Mouse (Mus musculus) lung, postnatal 4 days (tissue): ENCODE measurements around the gene Dntt.
A peak's percentile ranks its signal among the peaks of the same experiment; 100 is the strongest.

ENCODE experiments used
- DNase-seq, 2 experiments: peaks; one replicate each; pipeline ENCODE4 v3.0.0; 2021

Gene Dntt

GRCm38 (mm10) chr19:41073746-41074455 is 44.8 kb downstream of the Dntt start:
- no peak for DNase-seq

GRCm38 (mm10) chr19:41076906-41077305 is 47.8 kb downstream of the Dntt start, which contains the start of gene Opalin:
TSS of gene Opalin (minus strand) at chr19:41077113.
- DNase-seq, result no peak

- no peak for DNase-seq
Measured at GRCm38 (mm10) chr19:41081589-41081988, 52.5 kb downstream of the Dntt start.

- no peak for DNase-seq
Measured at GRCm38 (mm10) chr19:41083646-41084045, 54.6 kb downstream of the Dntt start.

- DNase-seq, result no peak
Measured at GRCm38 (mm10) chr19:41086289-41086688, 57.2 kb downstream of the Dntt start.

GRCm38 (mm10) chr19:41086700-41087099 is 57.6 kb downstream of the Dntt start:
- DNase-seq, result peak in 1 of 2 experiments; percentile 78

GRCm38 (mm10) chr19:41087901-41088300 is 58.8 kb downstream of the Dntt start:
- DNase-seq, result no peak

GRCm38 (mm10) chr19:41088491-41088890 is 59.4 kb downstream of the Dntt start:
- no peak for DNase-seq

GRCm38 (mm10) chr19:41089833-41090232 is 60.8 kb downstream of the Dntt start:
- peak in 1 of 2 experiments; percentile 59 for DNase-seq

GRCm38 (mm10) chr19:41091901-41092300 is 62.8 kb downstream of the Dntt start:
- no peak for DNase-seq

- DNase-seq, result no peak
Measured at GRCm38 (mm10) chr19:41097038-41097437, 68.0 kb downstream of the Dntt start.

- DNase-seq, result no peak
Measured at GRCm38 (mm10) chr19:41100863-41101262, 71.8 kb downstream of the Dntt start.

GRCm38 (mm10) chr19:41101390-41101789 is 72.3 kb downstream of the Dntt start:
- no peak for DNase-seq

GRCm38 (mm10) chr19:41104922-41105321 is 75.8 kb downstream of the Dntt start:
- DNase-seq, result no peak

- DNase-seq, result no peak
Measured at GRCm38 (mm10) chr19:41107530-41107929, 78.5 kb downstream of the Dntt start.

GRCm38 (mm10) chr19:41108666-41109065 is 79.6 kb downstream of the Dntt start:
- no peak for DNase-seq
